Mouse (Mus musculus) testis, adult 2 months (tissue): ENCODE measurements around the gene 9930104L06Rik. TPM values are rescaled to one million over a fixed set of nuclear protein-coding genes. Genes with fewer than 3 reads are reported as not detected.
"Not testable (repeated sequence)": the region's sequence is repeated elsewhere in the genome, so short reads cannot be mapped to it uniquely, and the experiment has no call there.

Experiments
- H3K27ac ChIP-seq: fragments of 200-500 bp; 2 replicates; pipeline ENCODE4 v1.5.1; 2012; ENCODE audit warnings: low read depth, low read length; ENCODE audit not compliant: control insufficient read depth, insufficient read depth
- H3K27me3 ChIP-seq: fragments of 200-500 bp; 2 replicates; pipeline ENCODE4 v1.6.1; 2012; ENCODE audit warnings: mild to moderate bottlenecking, low read length, moderate library complexity; ENCODE audit not compliant: control insufficient read depth, insufficient read depth
- H3K36me3 ChIP-seq: fragments of 200-500 bp; 2 replicates; pipeline ENCODE4 v1.6.1; 2012; ENCODE audit warnings: mild to moderate bottlenecking, low read length; ENCODE audit not compliant: control insufficient read depth, insufficient read depth
- H3K4me1 ChIP-seq: fragments of 200-500 bp; 2 replicates; pipeline ENCODE4 v1.6.1; 2012; ENCODE audit warnings: low read length; ENCODE audit not compliant: control insufficient read depth, insufficient read depth
- H3K4me3 ChIP-seq: fragments of 200-500 bp; 2 replicates; pipeline ENCODE4 v1.5.1; 2012; ENCODE audit warnings: low read depth, mild to moderate bottlenecking, low read length, moderate library complexity, mixed read lengths; ENCODE audit not compliant: control insufficient read depth
- CTCF ChIP-seq: fragments of 200-500 bp; IDR thresholded peaks from 2 replicates; pipeline ENCODE4 v1.5.1; 2012; ENCODE audit warnings: low read depth, mild to moderate bottlenecking, inconsistent platforms, low read length, moderate library complexity; ENCODE audit not compliant: control insufficient read depth, insufficient read depth, insufficient replicate concordance
- POLR2A ChIP-seq: fragments of 200-500 bp; IDR thresholded peaks from 2 replicates; pipeline ENCODE4 v1.6.1; 2012; ENCODE audit warnings: low read depth, mild to moderate bottlenecking, inconsistent platforms, low read length, moderate library complexity; ENCODE audit not compliant: control insufficient read depth
- polyA plus RNA-seq: library from polyadenylated mRNA; depleted of rRNA; stranded (reverse); fragments of >200 nt; gene quantifications from 2 replicates; pipeline ENCODE4 v1.2.3, GENCODE M21; 2012

The 9930104L06Rik gene
- polyA plus RNA-seq, 1 experiment: 7.1 TPM

DNA sequence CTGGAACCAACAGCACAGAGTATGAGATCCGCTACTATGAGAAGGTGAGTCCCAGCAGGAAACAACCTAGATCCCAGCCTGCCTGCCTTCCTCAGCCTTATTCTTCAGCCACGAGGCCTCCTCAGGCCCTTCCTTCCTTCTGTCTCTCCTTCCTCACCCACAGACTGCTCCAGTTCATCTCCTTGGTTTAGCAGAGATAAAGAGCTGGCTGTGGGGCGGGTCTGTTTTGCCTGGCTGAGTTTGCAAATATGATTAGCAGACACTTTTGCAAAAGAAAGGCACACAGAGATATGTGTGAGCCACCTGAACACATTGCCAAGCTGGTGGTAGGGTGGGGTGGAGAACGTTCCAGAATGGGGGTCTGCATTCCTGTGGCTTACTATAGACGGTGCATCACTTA is 36.9 kb upstream of the 9930104L06Rik start:
- Histone ChIP-seq H3K27ac (no peak overlapping the region), H3K4me1 (peaks cover 10% of the 10 kb centered on the region), H3K27me3 (no peaks in the 10 kb centered on the region), H3K36me3 (no peaks in the 10 kb centered on the region), H3K4me3 (no peak overlapping the region)
- TF ChIP-seq POLR2A (no peak), CTCF (no peak)

DNA sequence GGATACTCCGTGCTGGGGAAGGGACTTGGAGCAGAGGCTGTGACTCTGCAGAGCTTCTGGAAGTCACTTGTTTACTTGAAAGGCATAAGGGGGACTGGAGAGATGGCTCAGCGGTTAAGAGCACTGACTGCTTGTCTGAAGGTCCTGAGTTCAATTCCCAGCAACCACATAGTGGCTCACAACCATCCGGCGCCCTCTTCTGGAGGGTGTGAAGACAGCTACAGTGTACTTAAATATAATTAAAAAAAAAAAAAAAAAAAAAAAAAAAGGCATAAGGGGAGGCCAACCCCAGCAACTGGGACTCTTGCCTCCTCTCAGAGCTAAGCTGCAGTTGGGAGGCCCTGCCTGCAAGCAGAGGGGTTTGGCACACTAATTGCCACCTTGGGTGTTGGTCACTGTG is 31.4 kb upstream of the 9930104L06Rik start:
- peaks cover 11% of the 10 kb centered on the region for H3K4me1 ChIP-seq

DNA sequence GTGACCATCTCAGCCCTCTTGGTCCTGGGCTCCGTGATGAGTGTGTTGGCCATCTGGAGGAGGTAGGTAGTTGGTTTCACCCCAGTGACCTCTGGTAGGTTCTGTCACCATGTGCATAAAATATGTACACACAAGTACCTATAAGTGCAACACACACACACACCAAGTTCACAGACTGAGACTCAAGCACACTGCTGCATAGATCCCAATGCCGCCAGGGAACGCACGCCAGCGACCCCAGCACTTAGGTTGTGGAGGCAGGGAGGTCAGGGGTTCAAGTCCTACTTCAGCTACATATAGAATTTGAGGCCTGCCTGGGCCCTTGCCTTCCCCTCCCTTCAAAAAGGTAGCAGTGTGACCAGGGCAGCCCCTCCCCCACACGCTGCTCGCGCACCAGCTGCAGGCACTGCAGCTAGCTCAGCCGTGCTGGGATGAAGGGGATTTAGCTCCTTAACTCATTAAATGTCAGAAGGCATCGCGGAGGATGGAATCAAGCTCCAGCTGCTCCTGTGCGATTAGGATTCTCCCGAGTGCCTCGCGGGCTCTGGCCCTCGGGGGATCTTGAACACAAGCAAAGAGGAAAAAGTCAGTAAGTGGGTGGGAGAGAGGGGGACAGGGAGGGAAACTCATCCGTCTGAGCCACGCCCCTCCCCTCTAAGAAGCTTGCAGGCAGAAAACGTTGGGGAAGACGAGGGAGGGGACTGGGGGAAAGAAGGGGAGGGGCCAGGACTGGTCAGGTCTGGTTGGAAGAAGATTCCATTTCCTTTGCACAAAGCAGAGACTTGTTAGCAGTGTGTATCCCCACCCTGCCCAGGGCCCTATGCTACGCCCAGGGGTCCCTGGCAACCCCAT is 30.7 kb upstream of the 9930104L06Rik start:
- Histone ChIP-seq H3K36me3 (no peaks in the 10 kb centered on the region), H3K4me3 (no peak overlapping the region), H3K27ac (no peak overlapping the region), H3K4me1 (peaks cover 11% of the 10 kb centered on the region), H3K27me3 (no peaks in the 10 kb centered on the region)
- TF ChIP-seq CTCF: no peak
- TF ChIP-seq POLR2A: no peak

More for the DNA sequence above, 31.4 kb upstream of the 9930104L06Rik start:
- Histone ChIP-seq H3K27me3 (no peaks in the 10 kb centered on the region), H3K36me3 (no peaks in the 10 kb centered on the region), H3K4me3 (no peak overlapping the region), H3K27ac (no peak overlapping the region)
- no peak for TF ChIP-seq POLR2A
- no peak for TF ChIP-seq CTCF

DNA sequence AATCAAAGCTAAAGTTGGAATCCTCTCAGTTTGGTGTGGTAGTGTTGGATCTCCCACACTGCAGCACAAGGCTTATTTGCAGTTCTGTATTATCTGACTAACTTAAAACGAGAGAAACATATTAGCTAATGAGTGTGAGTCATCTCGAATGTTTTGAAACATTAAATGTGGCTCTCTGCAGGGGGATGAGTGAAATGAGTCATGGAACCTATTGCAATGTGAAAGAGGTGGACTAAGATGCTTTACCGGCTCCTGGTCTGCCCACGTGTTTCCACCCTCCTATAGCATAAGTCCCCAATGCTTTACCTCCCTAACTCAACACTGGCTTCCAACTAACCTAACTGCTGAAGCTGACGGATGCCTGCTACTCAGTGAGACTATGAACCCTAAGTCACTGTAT is 8.7 kb upstream of the 9930104L06Rik start:
- Histone ChIP-seq H3K27ac (no peak overlapping the region), H3K4me1 (no peaks in the 10 kb centered on the region), H3K27me3 (no peaks in the 10 kb centered on the region), H3K4me3 (no peak overlapping the region), H3K36me3 (peaks cover 1% of the 10 kb centered on the region; the same call in 1 of the 2 replicates)
- TF ChIP-seq POLR2A (no peak), CTCF (no peak)

DNA sequence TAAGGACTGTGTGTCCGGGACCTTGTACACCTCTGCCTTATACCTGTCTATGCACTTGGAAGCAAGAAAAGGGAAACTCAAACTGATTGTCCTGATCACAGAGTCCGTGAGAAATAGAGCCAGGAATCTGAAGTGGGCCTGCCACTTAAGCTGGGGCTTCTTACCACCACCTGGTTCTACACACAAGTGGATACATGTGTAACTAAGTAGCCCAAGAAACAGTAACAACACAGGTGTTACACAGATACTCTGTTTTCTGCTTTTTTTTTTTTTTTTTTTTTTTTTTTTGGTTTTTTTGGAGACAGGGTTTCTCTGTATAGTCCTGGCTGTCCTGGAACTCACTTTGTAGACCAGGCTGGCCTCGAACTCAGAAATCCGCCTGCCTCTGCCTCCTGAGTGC is 2.4 kb downstream of the 9930104L06Rik start, which contains the start of gene Cdca8:
Gene Cdca8, minus strand, starts transcription at position 101 of the 400 bp plus-strand sequence.
- H3K27ac ChIP-seq, H3K4me3 ChIP-seq, H3K27me3 ChIP-seq, H3K36me3 ChIP-seq, H3K4me1 ChIP-seq: not testable (repeated sequence)

DNA sequence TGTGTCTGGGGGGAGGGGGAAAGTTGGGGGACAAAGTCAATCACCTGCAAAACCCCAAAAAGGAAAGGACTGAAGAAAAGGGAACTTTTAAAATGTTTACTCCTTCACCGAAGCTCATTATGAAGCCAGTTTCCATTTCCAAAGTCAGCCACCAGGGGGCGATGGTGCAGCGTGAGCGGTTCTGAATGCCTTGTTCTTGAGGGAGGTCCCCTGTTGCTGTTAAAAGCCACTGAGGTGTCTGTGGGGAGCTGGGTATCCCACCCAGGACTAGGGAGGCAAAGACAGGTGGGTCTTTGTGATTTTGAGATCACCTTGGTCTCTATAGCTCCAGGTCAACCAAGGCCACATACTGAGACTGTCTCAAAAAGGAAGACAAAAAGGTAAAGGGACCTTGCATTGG is 6.2 kb downstream of the 9930104L06Rik start:
- peaks cover 5% of the 10 kb centered on the region for H3K36me3 ChIP-seq
- TF ChIP-seq POLR2A: no peak
- TF ChIP-seq CTCF: peak; percentile 85; the same call in 1 of the 2 replicates
- H3K4me3 ChIP-seq: no peak overlapping the region
- H3K27me3 ChIP-seq: no peaks in the 10 kb centered on the region
- H3K27ac ChIP-seq: no peak overlapping the region
- H3K4me1 ChIP-seq: no peaks in the 10 kb centered on the region

DNA sequence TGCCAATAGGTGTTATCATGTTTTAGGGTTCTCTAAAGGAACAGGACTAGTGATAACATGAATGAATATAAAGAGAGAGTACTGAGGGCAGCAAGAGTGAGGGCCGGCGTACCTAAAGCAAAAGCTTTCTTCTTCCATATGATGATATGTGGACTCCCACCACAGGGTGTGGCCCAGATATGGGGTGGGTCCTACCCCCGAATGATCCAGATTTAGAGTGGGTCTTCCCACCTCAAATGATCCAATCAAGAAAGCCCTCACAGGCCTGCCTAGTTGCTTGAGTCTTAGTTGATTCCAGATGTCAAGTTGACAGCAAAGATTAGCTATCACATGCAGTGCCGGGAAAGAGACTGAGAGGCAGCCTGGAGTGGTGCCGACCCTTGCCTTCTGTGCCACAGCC is 6.9 kb downstream of the 9930104L06Rik start:
- no peak for TF ChIP-seq CTCF
- TF ChIP-seq POLR2A: no peak
- Histone ChIP-seq H3K4me1 (no peaks in the 10 kb centered on the region), H3K27ac (no peak overlapping the region), H3K27me3 (no peaks in the 10 kb centered on the region), H3K36me3 (peaks cover 4% of the 10 kb centered on the region), H3K4me3 (no peak overlapping the region)
